Mouse (Mus musculus): ENCODE data around the gene Sf3a1. TPM values are rescaled to one million over a fixed set of nuclear protein-coding genes. Genes with fewer than 3 reads are reported as not detected.

Sf3a1 gene
- total and polyA plus RNA-seq, 3 experiments: 32.1 to 101 (median 77.0) TPM

DNA sequence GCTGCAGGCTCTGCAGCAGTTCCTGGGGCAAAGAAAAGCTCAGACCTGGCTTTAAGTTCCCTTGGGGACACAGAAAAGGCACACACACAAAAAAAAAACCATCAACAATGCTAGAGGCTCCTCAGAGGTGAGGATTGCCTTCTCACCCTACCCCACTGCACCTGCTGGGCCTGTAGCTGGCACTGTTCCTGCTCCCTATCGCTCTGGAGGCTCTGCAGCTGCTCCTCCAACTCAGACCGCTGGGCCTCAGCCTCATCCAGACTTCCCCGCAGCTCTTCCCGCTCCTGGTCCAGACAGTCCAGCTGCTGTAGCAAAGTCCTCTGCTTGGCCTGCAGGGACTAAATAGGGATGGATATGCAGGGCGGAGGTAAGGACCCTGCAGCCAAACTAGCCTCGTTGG lies 13.8 kb upstream of the Sf3a1 start:
- H3K9me3 ChIP-seq (replicated peaks; ENCODE audit: insufficient read depth, low read length): no peaks in the 10 kb centered on the region
- H3K27ac ChIP-seq (ENCODE audit: control insufficient read depth, low read depth, low read length): no peak overlapping the region
- TF ChIP-seq NELFE (IDR thresholded peaks at IDR 0.05; ENCODE audit: low read depth, low read length) (no peak), SIN3A (IDR thresholded peaks at IDR 0.05; ENCODE audit: low read length) (no peak), MAZ (IDR thresholded peaks at IDR 0.05; ENCODE audit: low read depth, low read length) (no peak), KAT2A (conservative IDR thresholded peaks at IDR 0.05; ENCODE audit: low read depth, low read length) (no peak), UBTF (IDR thresholded peaks at IDR 0.05; ENCODE audit: borderline replicate concordance, insufficient read depth, low read depth, low read length) (no peak), ZC3H11A (IDR thresholded peaks at IDR 0.05; ENCODE audit: low read depth, low read length) (no peak), POLR2A (IDR thresholded peaks at IDR 0.05; ENCODE audit: control insufficient read depth in 1 of 2, insufficient read depth in 1 of 2, low read depth in 1 of 2, low read length in 2 of 2, poor library complexity in 1 of 2) (no peak), ETS1 (IDR thresholded peaks at IDR 0.05; ENCODE audit: low read depth, low read length) (no peak), RCOR1 (IDR thresholded peaks at IDR 0.05; ENCODE audit: low read depth, low read length) (no peak), JUND (IDR thresholded peaks at IDR 0.05; ENCODE audit: low read depth, low read length) (no peak), POLR2AphosphoS5 (IDR thresholded peaks at IDR 0.05; ENCODE audit: borderline replicate concordance, low read depth, low read length) (no peak), RAD21 (IDR thresholded peaks at IDR 0.05; ENCODE audit: low read depth, low read length) (no peak), USF1 (IDR thresholded peaks at IDR 0.05; ENCODE audit: low read depth, low read length) (no peak), EP300 (IDR thresholded peaks at IDR 0.05; ENCODE audit: low read depth in 1 of 2, low read length in 2 of 2) (no peak), MYB (IDR thresholded peaks at IDR 0.05; ENCODE audit: low read depth, low read length) (no peak), CHD1 (IDR thresholded peaks at IDR 0.05; ENCODE audit: low read depth, low read length) (no peak), BHLHE40 (IDR thresholded peaks at IDR 0.05; ENCODE audit: borderline replicate concordance, low read depth, low read length) (no peak), ZMIZ1 (IDR thresholded peaks at IDR 0.05; ENCODE audit: low read depth, low read length) (no peak), TBP (IDR thresholded peaks at IDR 0.05; ENCODE audit: low read depth, low read length) (no peak)
- H3K27me3 ChIP-seq (ENCODE audit: control insufficient read depth in 1 of 2, insufficient read depth in 2 of 2, low read length in 2 of 2): no peaks in the 10 kb centered on the region
- H3K4me1 ChIP-seq (ENCODE audit: control insufficient read depth in 1 of 2, insufficient read depth in 2 of 2, low read length in 2 of 2): no peaks in the 10 kb centered on the region
- H3K36me3 ChIP-seq (ENCODE audit: control insufficient read depth in 1 of 2, insufficient read depth in 2 of 2, low read length in 2 of 2): no peaks in the 10 kb centered on the region
- no peak overlapping the region for H3K9ac ChIP-seq (ENCODE audit: control insufficient read depth, low read depth, low read length, poor library complexity, severe bottlenecking)
- H3K79me2 ChIP-seq (ENCODE audit: control insufficient read depth, insufficient read depth, low read length, poor library complexity): no peaks in the 10 kb centered on the region
- H3K4me3 ChIP-seq (ENCODE audit: control insufficient read depth in 1 of 2, insufficient read depth in 1 of 2, low read depth in 2 of 2, low read length in 2 of 2): no peak overlapping the region
- DNase-seq (ENCODE audit: low read depth, low spot score): no peak

- H3K9ac ChIP-seq (ENCODE audit: control insufficient read depth, low read depth, low read length, poor library complexity, severe bottlenecking): no peak overlapping the region
- no peaks in the 10 kb centered on the region for H3K27me3 ChIP-seq (ENCODE audit: control insufficient read depth in 1 of 2, insufficient read depth in 2 of 2, low read length in 2 of 2)
- no peaks in the 10 kb centered on the region for H3K4me1 ChIP-seq (ENCODE audit: control insufficient read depth in 1 of 2, insufficient read depth in 2 of 2, low read length in 2 of 2)
- no peak for TF ChIP-seq GATA1 (IDR thresholded peaks at IDR 0.05; ENCODE audit: low read depth, low read length)
- no peak for TF ChIP-seq UBTF (IDR thresholded peaks at IDR 0.05; ENCODE audit: borderline replicate concordance, insufficient read depth, low read depth, low read length)
- no peak for TF ChIP-seq MEF2A (IDR thresholded peaks at IDR 0.05; ENCODE audit: extremely low read depth, insufficient replicate concordance, low read depth, low read length, poor library complexity, severe bottlenecking)
- no peak overlapping the region for H3K4me3 ChIP-seq (ENCODE audit: control insufficient read depth in 1 of 2, insufficient read depth in 1 of 2, low read depth in 2 of 2, low read length in 2 of 2)
- H3K79me2 ChIP-seq (ENCODE audit: control insufficient read depth, insufficient read depth, low read length, poor library complexity): no peaks in the 10 kb centered on the region
- no peak overlapping the region for H3K27ac ChIP-seq (ENCODE audit: control insufficient read depth, low read depth, low read length)
- no peaks in the 10 kb centered on the region for H3K36me3 ChIP-seq (ENCODE audit: control insufficient read depth in 1 of 2, insufficient read depth in 2 of 2, low read length in 2 of 2)
- DNase-seq (ENCODE audit: low read depth, low spot score): no peak
- no peaks in the 10 kb centered on the region for H3K9me3 ChIP-seq (replicated peaks; ENCODE audit: insufficient read depth, low read length)
Observed at GRCm38 (mm10) chr11:4147098-4147497, 13.1 kb upstream of the Sf3a1 start.
